Mouse (Mus musculus): Measurements from ENCODE around the gene Fam69a. TPM values are rescaled to one million over a fixed set of nuclear protein-coding genes. Genes with fewer than 3 reads are reported as not detected.
"Not testable (repeated sequence)": the region's sequence is repeated elsewhere in the genome, so short reads cannot be mapped to it uniquely, and the experiment has no call there.

The Fam69a gene
- polyA plus RNA-seq, 1 experiment from 2014 or later = 18.1 TPM

DNA sequence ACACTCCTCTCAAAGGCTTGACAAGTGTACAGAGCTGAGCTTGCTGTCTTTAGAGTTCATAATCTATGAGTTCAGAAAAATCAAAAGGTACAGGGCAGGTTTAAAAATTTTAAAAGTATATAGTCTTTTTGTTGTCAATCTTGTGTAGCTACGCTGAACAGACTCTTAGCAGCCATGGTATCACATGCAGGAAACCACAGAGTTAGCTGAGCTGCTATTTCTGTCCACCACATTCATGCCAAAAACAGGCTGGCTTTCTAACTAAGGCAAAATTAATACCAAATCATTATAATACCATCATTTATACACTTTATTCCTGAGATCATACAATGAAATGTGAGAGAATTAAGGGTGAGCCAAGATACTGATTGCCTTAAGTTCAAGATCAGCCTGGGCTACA lies 40.4 kb downstream of the Fam69a start:
- H3K4me2 ChIP-seq (ENCODE audit: low read depth, low read length, severe bottlenecking) = no peak overlapping the region
- H3K27ac ChIP-seq (ENCODE audit: low read depth, low read length) = no peak overlapping the region
- H3K9me3 ChIP-seq (ENCODE audit: control insufficient read depth, low read length) = no peaks in the 10 kb centered on the region
- no peak overlapping the region for H3K9ac ChIP-seq (ENCODE audit: low read length)
- H3K4me3 ChIP-seq (ENCODE audit: low read depth, low read length) = no peak overlapping the region
- H3K4me1 ChIP-seq (replicated peaks; ENCODE audit: control insufficient read depth, insufficient read depth, low read length) = no peaks in the 10 kb centered on the region
- no peaks in the 10 kb centered on the region for H3K27me3 ChIP-seq (ENCODE audit: control insufficient read depth, insufficient read depth, low read length)
- no peaks in the 10 kb centered on the region for H3K36me3 ChIP-seq (ENCODE audit: control insufficient read depth, insufficient read depth, low read length)
- ATAC-seq (replicated peaks; ENCODE audit: low FRiP score) (no peak), DNase-seq (ENCODE audit: low spot score) (no peak)
- WGBS = 92% methylated on average over 1 of the region's 1 CpGs

DNA sequence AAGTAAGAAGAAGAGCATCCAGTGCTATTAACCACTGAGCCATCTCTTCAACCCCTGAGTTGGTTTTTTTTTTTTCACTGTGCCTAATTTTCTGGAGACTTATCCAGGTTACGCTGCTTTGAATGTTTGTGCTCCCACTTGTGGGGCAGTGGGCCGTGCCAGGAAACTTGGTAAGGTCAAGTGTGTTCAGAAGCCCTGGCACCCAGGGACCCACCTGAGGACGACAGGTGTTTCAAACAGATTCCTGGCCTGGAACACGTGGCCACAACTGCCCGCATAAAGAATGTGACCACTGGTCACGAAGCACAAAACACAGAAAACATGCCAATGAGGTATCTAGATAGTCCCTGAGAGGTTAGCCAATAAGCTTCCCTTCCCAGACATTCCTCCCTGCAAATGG lies 43.4 kb downstream of the Fam69a start:
- no peak overlapping the region for H3K4me2 ChIP-seq (ENCODE audit: low read depth, low read length, severe bottlenecking)

DNA sequence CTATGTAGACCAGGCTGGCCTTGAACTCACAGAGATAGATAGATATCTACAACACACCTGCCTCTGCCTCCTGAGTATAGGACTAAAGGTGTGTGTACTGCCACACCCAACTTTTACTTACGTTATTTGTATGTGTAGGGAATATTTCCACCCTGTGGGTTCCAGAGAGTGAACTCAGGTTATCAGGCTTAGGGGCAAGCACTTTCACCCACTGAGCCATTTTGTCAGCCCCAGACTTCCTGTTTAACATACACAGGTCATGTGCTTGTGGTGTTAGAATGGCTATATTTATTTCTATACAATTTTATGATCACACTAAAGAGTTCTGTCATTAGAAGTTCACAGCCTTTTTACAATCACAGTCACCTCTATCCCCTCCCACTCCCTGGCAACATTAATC lies 43.9 kb downstream of the Fam69a start:
- ATAC-seq (replicated peaks; ENCODE audit: low FRiP score) = no peak

More for the DNA sequence above, 43.4 kb downstream of the Fam69a start:
- no peak for ATAC-seq (replicated peaks; ENCODE audit: low FRiP score)
- Histone ChIP-seq H3K36me3 (ENCODE audit: control insufficient read depth, insufficient read depth, low read length) (no peaks in the 10 kb centered on the region), H3K9me3 (ENCODE audit: control insufficient read depth, low read length) (no peaks in the 10 kb centered on the region), H3K27ac (ENCODE audit: low read depth, low read length) (no peak overlapping the region), H3K4me3 (ENCODE audit: low read depth, low read length) (no peak overlapping the region), H3K4me1 (replicated peaks; ENCODE audit: control insufficient read depth, insufficient read depth, low read length) (no peaks in the 10 kb centered on the region), H3K9ac (ENCODE audit: low read length) (no peak overlapping the region), H3K27me3 (ENCODE audit: control insufficient read depth, insufficient read depth, low read length) (no peaks in the 10 kb centered on the region)
- no peak for DNase-seq (ENCODE audit: low spot score)
- WGBS = 88% methylated on average over 6 of the region's 6 CpGs

DNA sequence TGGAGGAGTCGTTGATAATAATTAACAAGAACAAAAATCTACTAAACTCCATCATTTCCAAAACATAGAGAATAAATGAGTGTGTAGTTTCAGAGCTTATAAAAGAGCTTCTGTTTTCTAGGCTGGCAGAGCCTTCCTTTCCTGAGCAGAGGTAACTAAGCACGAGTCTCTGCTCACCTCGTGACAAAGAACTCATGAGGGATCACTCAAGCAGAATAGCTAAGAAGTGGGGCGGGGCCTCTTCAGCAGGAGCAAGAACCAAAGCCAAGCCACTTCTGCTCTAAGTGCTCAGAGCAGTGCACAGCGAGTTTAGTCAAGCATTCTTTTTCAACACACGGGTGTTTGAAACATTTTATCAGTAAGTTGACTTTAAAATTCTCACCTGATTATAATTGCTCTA lies 45.7 kb downstream of the Fam69a start:
- H3K4me3 ChIP-seq (ENCODE audit: low read depth, low read length) = no peak overlapping the region
- no peaks in the 10 kb centered on the region for H3K4me1 ChIP-seq (replicated peaks; ENCODE audit: control insufficient read depth, insufficient read depth, low read length)
- no peak overlapping the region for H3K9ac ChIP-seq (ENCODE audit: low read length)
- no peak overlapping the region for H3K27ac ChIP-seq (ENCODE audit: low read depth, low read length)
- ATAC-seq (replicated peaks; ENCODE audit: low FRiP score) (no peak), DNase-seq (ENCODE audit: low spot score) (no peak)
- no peaks in the 10 kb centered on the region for H3K27me3 ChIP-seq (ENCODE audit: control insufficient read depth, insufficient read depth, low read length)
- 44% methylated on average over 6 of the region's 6 CpGs for WGBS
- no peak overlapping the region for H3K4me2 ChIP-seq (ENCODE audit: low read depth, low read length, severe bottlenecking)
- H3K9me3 ChIP-seq (ENCODE audit: control insufficient read depth, low read length) = no peaks in the 10 kb centered on the region
- no peaks in the 10 kb centered on the region for H3K36me3 ChIP-seq (ENCODE audit: control insufficient read depth, insufficient read depth, low read length)

More for the DNA sequence above, 43.9 kb downstream of the Fam69a start:
- Histone ChIP-seq H3K4me1 (replicated peaks; ENCODE audit: control insufficient read depth, insufficient read depth, low read length) (no peaks in the 10 kb centered on the region), H3K9me3 (ENCODE audit: control insufficient read depth, low read length) (no peaks in the 10 kb centered on the region), H3K9ac (ENCODE audit: low read length) (no peak overlapping the region), H3K27ac (ENCODE audit: low read depth, low read length) (no peak overlapping the region), H3K27me3 (ENCODE audit: control insufficient read depth, insufficient read depth, low read length) (no peaks in the 10 kb centered on the region), H3K36me3 (ENCODE audit: control insufficient read depth, insufficient read depth, low read length) (no peaks in the 10 kb centered on the region), H3K4me3 (ENCODE audit: low read depth, low read length) (no peak overlapping the region), H3K4me2 (ENCODE audit: low read depth, low read length, severe bottlenecking) (no peak overlapping the region)
- DNase-seq (ENCODE audit: low spot score) = no peak
- 92% methylated on average over 1 of the region's 1 CpGs for WGBS

DNA sequence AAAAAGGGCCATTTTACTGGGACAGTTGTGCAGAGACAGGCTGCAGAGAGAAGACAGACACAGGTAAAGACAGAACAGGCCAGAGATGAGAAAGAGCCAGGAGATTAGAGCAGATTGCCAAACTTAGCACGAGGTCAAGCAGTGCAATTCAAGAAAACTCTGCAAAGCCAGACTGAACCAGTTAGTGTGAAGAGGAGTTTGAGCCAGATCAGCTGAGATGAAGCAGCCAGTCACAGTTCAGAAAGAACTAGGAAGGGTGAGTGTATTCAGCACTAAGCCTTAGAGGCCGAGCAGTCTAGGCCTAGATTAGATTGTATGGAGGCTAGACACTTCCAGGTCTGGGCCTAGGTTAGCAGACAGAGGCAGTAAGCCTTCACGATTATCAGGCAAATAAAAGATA lies 47.2 kb downstream of the Fam69a start:
- no peak overlapping the region for H3K27ac ChIP-seq (ENCODE audit: low read depth, low read length)
- no peak overlapping the region for H3K9ac ChIP-seq (ENCODE audit: low read length)
- no peaks in the 10 kb centered on the region for H3K36me3 ChIP-seq (ENCODE audit: control insufficient read depth, insufficient read depth, low read length)
- H3K27me3 ChIP-seq (ENCODE audit: control insufficient read depth, insufficient read depth, low read length) = no peaks in the 10 kb centered on the region
- 82% methylated on average over 3 of the region's 3 CpGs for WGBS
- no peak overlapping the region for H3K4me2 ChIP-seq (ENCODE audit: low read depth, low read length, severe bottlenecking)
- H3K4me1 ChIP-seq (replicated peaks; ENCODE audit: control insufficient read depth, insufficient read depth, low read length) = no peaks in the 10 kb centered on the region
- H3K9me3 ChIP-seq (ENCODE audit: control insufficient read depth, low read length) = no peaks in the 10 kb centered on the region
- H3K4me3 ChIP-seq (ENCODE audit: low read depth, low read length) = no peak overlapping the region
- no peak for ATAC-seq (replicated peaks; ENCODE audit: low FRiP score)
- no peak for DNase-seq (ENCODE audit: low spot score)

DNA sequence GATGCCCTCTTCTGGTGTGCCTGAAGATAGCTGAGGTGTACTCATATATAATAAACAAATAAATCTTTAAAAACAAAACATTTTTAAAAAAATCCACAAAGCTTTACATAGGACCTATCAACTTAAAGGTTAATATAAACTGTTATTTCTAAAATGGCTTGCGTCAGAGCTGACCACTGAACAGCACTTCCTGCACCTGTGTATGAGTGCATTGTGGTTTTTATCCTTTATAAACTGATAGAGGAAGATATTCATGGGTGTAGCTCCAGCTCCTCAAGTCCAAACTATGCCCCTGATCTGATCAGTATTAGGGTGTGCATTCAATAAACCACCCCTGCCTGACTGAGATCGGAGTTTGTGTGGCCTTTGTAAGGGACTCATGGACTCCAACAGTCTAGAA lies 48.0 kb downstream of the Fam69a start:
- H3K36me3 ChIP-seq (ENCODE audit: control insufficient read depth, insufficient read depth, low read length) = no peaks in the 10 kb centered on the region
- no peak overlapping the region for H3K27ac ChIP-seq (ENCODE audit: low read depth, low read length)
- no peaks in the 10 kb centered on the region for H3K9me3 ChIP-seq (ENCODE audit: control insufficient read depth, low read length)
- DNase-seq (ENCODE audit: low spot score) (no peak), ATAC-seq (replicated peaks; ENCODE audit: low FRiP score) (no peak)
- H3K9ac ChIP-seq (ENCODE audit: low read length) = no peak overlapping the region
- no peaks in the 10 kb centered on the region for H3K27me3 ChIP-seq (ENCODE audit: control insufficient read depth, insufficient read depth, low read length)
- no peaks in the 10 kb centered on the region for H3K4me1 ChIP-seq (replicated peaks; ENCODE audit: control insufficient read depth, insufficient read depth, low read length)
- no peak overlapping the region for H3K4me3 ChIP-seq (ENCODE audit: low read depth, low read length)
- WGBS = 91% methylated on average over 2 of the region's 2 CpGs
- no peak overlapping the region for H3K4me2 ChIP-seq (ENCODE audit: low read depth, low read length, severe bottlenecking)

DNA sequence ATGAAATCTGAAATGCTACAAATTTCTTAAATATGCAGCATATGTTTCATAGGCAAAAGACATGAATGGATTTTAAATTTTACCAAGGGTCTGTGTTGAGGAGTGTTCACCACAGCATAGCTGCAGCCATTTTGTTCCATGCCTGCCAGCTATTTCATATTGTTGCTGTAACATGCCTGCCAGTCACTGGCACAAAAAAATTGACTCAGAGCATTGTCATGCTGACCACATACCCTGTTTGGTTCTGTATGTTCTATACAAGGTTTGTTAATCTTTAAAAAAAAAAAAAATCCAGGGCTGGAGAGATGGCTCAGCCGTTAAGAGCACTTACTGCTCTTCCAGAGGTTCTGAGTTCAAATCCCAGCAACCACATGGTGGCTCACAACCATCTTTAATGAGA lies 48.4 kb downstream of the Fam69a start:
- H3K4me2 ChIP-seq (ENCODE audit: low read depth, low read length, severe bottlenecking); H3K4me1 ChIP-seq (replicated peaks; ENCODE audit: control insufficient read depth, insufficient read depth, low read length); H3K27me3 ChIP-seq (ENCODE audit: control insufficient read depth, insufficient read depth, low read length); H3K27ac ChIP-seq (ENCODE audit: low read depth, low read length); H3K9ac ChIP-seq (ENCODE audit: low read length); H3K36me3 ChIP-seq (ENCODE audit: control insufficient read depth, insufficient read depth, low read length); ATAC-seq (replicated peaks; ENCODE audit: low FRiP score); DNase-seq (ENCODE audit: low spot score); H3K9me3 ChIP-seq (ENCODE audit: control insufficient read depth, low read length); H3K4me3 ChIP-seq (ENCODE audit: low read depth, low read length): not testable (repeated sequence)
- WGBS = 85% methylated on average over 1 of the region's 1 CpGs

DNA sequence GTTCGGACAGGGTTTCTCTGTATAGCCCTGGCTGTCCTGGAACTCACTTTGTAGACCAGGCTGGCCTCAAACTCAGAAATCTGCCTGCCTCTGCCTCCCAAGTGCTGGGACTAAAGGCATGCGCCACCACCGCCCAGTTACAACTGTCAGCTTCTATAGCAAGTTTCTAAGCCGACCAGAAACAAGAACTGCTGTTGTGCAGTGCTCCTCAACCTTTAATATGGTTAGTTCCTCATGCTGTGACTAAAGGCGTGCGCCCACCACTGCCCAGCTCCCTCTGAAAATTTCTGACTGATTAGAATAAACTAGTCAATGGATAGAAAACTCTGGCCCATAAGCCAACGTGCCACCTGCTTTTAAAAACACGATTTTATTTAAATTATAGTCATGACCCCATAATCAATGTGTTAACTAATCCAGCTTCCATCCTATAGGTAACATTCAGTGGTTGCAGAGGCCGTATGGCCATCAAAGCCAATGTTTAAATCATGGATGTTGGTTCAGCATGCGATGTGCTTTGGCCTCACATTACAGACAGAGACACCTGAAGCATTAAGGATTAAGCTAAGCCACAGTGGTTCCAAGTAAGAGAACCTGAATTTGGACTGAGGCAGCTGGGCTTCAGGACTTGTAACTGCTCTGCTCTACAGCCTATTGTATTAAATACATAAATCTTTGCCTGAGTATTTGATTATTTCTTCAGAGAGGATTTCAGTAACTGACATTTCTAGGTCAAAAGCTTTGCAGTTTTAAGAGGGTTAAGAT lies 50.1 kb downstream of the Fam69a start:
- no peak overlapping the region for H3K4me2 ChIP-seq (ENCODE audit: low read depth, low read length, severe bottlenecking)
- no peak for ATAC-seq (replicated peaks; ENCODE audit: low FRiP score)

More for the DNA sequence above, 50.1 kb downstream of the Fam69a start:
- Histone ChIP-seq H3K36me3 (ENCODE audit: control insufficient read depth, insufficient read depth, low read length) (no peaks in the 10 kb centered on the region), H3K4me3 (ENCODE audit: low read depth, low read length) (no peak overlapping the region), H3K27me3 (ENCODE audit: control insufficient read depth, insufficient read depth, low read length) (no peaks in the 10 kb centered on the region), H3K9me3 (ENCODE audit: control insufficient read depth, low read length) (no peaks in the 10 kb centered on the region), H3K4me1 (replicated peaks; ENCODE audit: control insufficient read depth, insufficient read depth, low read length) (no peaks in the 10 kb centered on the region), H3K27ac (ENCODE audit: low read depth, low read length) (no peak overlapping the region), H3K9ac (ENCODE audit: low read length) (no peak overlapping the region)
- WGBS = 91% methylated on average over 10 of the region's 10 CpGs
- no peak for DNase-seq (ENCODE audit: low spot score)

Data from forebrain, embryonic 11.5 days (tissue).